7 mouse cellular contexts compared by ENCODE assay signal in genomic region chr13:31629321-31629851, GRCm38 (mm10). TPM values are rescaled to one million over a fixed set of nuclear protein-coding genes. Genes with fewer than 3 reads are reported as not detected.
A peak's percentile ranks its signal among the peaks of the same experiment; 100 is the strongest.
DNase-seq lines count a peak whose midpoint lies in the region; ATAC-seq lines count a peak whose summit lies in the region.

No protein-coding gene starts in this region.

- H3K27me3 ChIP-seq in embryonic facial prominence, embryonic 15.5 days = peaks cover 85% of the 10 kb centered on the region
- peaks cover 58% of the 10 kb centered on the region for H3K27me3 ChIP-seq in intestine, embryonic 16.5 days (replicated peaks; ENCODE audit: control insufficient read depth, insufficient read depth, low read length)
- H3K27me3 ChIP-seq in midbrain, embryonic 15.5 days (replicated peaks) = peaks cover 90% of the 10 kb centered on the region

- WGBS in embryonic facial prominence, embryonic 15.5 days = 3% methylated on average over 40 of the region's 40 CpGs
- under 1% methylated on average over 40 of the region's 40 CpGs for WGBS in intestine, embryonic 16.5 days
- under 1% methylated on average over 40 of the region's 40 CpGs for WGBS in midbrain, embryonic 15.5 days

- ATAC-seq in embryonic facial prominence, embryonic 15.5 days (ENCODE audit: insufficient number of reproducible peaks, low FRiP score, low TSS enrichment, low read depth) = no peak
- ATAC-seq in intestine, embryonic 16.5 days = no peak
- no peak for ATAC-seq in midbrain, embryonic 15.5 days (replicated peaks)

- H3K4me2 ChIP-seq in embryonic facial prominence, embryonic 15.5 days (replicated peaks) = peak overlapping the region; percentile 52
- H3K4me2 ChIP-seq in intestine, embryonic 16.5 days (ENCODE audit: low read depth, low read length) = peak overlapping the region; percentile 83
- H3K4me2 ChIP-seq in midbrain, embryonic 15.5 days = peak overlapping the region; percentile 56

- H3K4me1 ChIP-seq in embryonic facial prominence, embryonic 15.5 days = peaks cover 39% of the 10 kb centered on the region
- peaks cover 18% of the 10 kb centered on the region for H3K4me1 ChIP-seq in intestine, embryonic 16.5 days (ENCODE audit: control insufficient read depth, insufficient read depth, low read length)
- H3K4me1 ChIP-seq in midbrain, embryonic 15.5 days = peaks cover 34% of the 10 kb centered on the region

- no peak overlapping the region for H3K27ac ChIP-seq in embryonic facial prominence, embryonic 15.5 days (replicated peaks)
- H3K27ac ChIP-seq in intestine, embryonic 16.5 days (ENCODE audit: low read length) = peak overlapping the region; percentile 45; the same call in 1 of the 2 replicates
- no peak overlapping the region for H3K27ac ChIP-seq in midbrain, embryonic 15.5 days

- no peak overlapping the region for H3K9ac ChIP-seq in embryonic facial prominence, embryonic 15.5 days
- H3K9ac ChIP-seq in intestine, embryonic 16.5 days (ENCODE audit: low read depth, low read length) = peak overlapping the region; percentile 82
- peak overlapping the region; percentile 29 for H3K9ac ChIP-seq in midbrain, embryonic 15.5 days

- peak overlapping the region; percentile 55 for H3K4me3 ChIP-seq in embryonic facial prominence, embryonic 15.5 days (replicated peaks)
- peak overlapping the region; percentile 67 for H3K4me3 ChIP-seq in intestine, embryonic 16.5 days (ENCODE audit: low read length)
- peak overlapping the region; percentile 32 for H3K4me3 ChIP-seq in midbrain, embryonic 15.5 days

- H3K36me3 ChIP-seq in embryonic facial prominence, embryonic 15.5 days = no peaks in the 10 kb centered on the region
- no peaks in the 10 kb centered on the region for H3K36me3 ChIP-seq in intestine, embryonic 16.5 days (ENCODE audit: control insufficient read depth, insufficient read depth, low read length)
- H3K36me3 ChIP-seq in midbrain, embryonic 15.5 days (replicated peaks) = no peaks in the 10 kb centered on the region

- H3K9me3 ChIP-seq in embryonic facial prominence, embryonic 15.5 days (replicated peaks) = no peaks in the 10 kb centered on the region
- H3K9me3 ChIP-seq in intestine, embryonic 16.5 days (ENCODE audit: control insufficient read depth, low read length) = no peaks in the 10 kb centered on the region
- no peaks in the 10 kb centered on the region for H3K9me3 ChIP-seq in midbrain, embryonic 15.5 days

- DNase-seq in thymus, postnatal 14 days = peak; percentile 7
- no peak for DNase-seq in thymus, postnatal 10 days (ENCODE audit: low spot score in 2 of 2)
- no peak for DNase-seq in left cerebral cortex, adult 18-20 months (ENCODE audit: low spot score in 2 of 2)
- DNase-seq in ovary, adult 18-20 months (ENCODE audit: low spot score) = no peak

RNA-seq across cellular contexts. Expression of gene Foxf2, which starts 3.8 kb away (rescaled TPM):
- 4.8 and 5.8 TPM in 2 replicates for polyA plus RNA-seq in embryonic facial prominence, embryonic 15.5 days (2015; fragmentation: Nextera tagmentation; extraction: Ambion mirVana)
- polyA plus RNA-seq in intestine, embryonic 16.5 days (2015; fragmentation: Nextera tagmentation; extraction: Ambion mirVana) = 11.4 and 13.7 TPM in 2 replicates
- polyA plus RNA-seq in midbrain, embryonic 15.5 days (2015; fragmentation: Nextera tagmentation; extraction: Ambion mirVana) = 5.3 and 6.5 TPM in 2 replicates
- 1 to 10 TPM; 5.9 to 6.0 TPM for total RNA-seq in left cerebral cortex, adult 18-20 months (2021)
